Mouse (Mus musculus): ENCODE measurements around the gene Phactr4. TPM values are rescaled to one million over a fixed set of nuclear protein-coding genes. Genes with fewer than 3 reads are reported as not detected.

Gene Phactr4
- total RNA-seq (2023): 10 to 100 TPM; 20.9 to 24.7 TPM

GRCm38 (mm10) chr4:132421923-132422782, at the start of gene Phactr4:
Gene Phactr4 (minus strand): TSS chr4:132422489.

GRCm38 (mm10) chr4:132463430-132464254, 41.4 kb upstream of the Phactr4 start, which contains the start of gene Med18:
Gene Med18 (minus strand): TSS chr4:132463921.

GRCm38 (mm10) chr4:132353481-132353885, 68.8 kb downstream of the Phactr4 start, which contains the start of gene Rcc1:
Gene Rcc1 (minus strand): TSS chr4:132353605.

GRCm38 (mm10) chr4:132329115-132329834, 93.0 kb downstream of the Phactr4 start, which contains the start of gene Trnau1ap:
Gene Trnau1ap (minus strand): TSS chr4:132329538.

Other genes with a start within 250 kb of the Phactr4 start
- 10 to 100 TPM; 36.5 to 41.0 TPM for gene Ythdf2, start 210.2 kb downstream of the Phactr4 start, total RNA-seq (2023)
- 10 to 100 TPM; 32.2 to 39.5 TPM for gene Gmeb1, start 160.9 kb downstream of the Phactr4 start, total RNA-seq (2023)
- gene Taf12, start 148.1 kb downstream of the Phactr4 start, total RNA-seq (2023): 10 to 100 TPM; 30.4 to 35.6 TPM
- gene Rab42, start 119.1 kb downstream of the Phactr4 start, total RNA-seq (2023): under 1 TPM in 1 of 2 experiments, not detected in 1; 0.53 TPM
- 10 to 100 TPM; 12.6 to 15.6 TPM for gene Trnau1ap, start 93.0 kb downstream of the Phactr4 start, total RNA-seq (2023)
- gene Rcc1, start 68.9 kb downstream of the Phactr4 start, total RNA-seq (2023): 10 to 100 TPM; 23.5 to 27.1 TPM
- 1 to 10 TPM; 7.8 to 9.7 TPM for gene Med18, start 41.4 kb upstream of the Phactr4 start, total RNA-seq (2023)
- 10 to 100 TPM; 45.0 to 47.2 TPM for gene Sesn2, start 88.0 kb upstream of the Phactr4 start, total RNA-seq (2023)
- 100 to 1,000 TPM; 131 to 153 TPM for gene Atpif1, start 111.2 kb upstream of the Phactr4 start, total RNA-seq (2023)
- 10 to 100 TPM; 61.6 to 68.9 TPM for gene Dnajc8, start 113.1 kb upstream of the Phactr4 start, total RNA-seq (2023)
- gene Ptafr, start 141.6 kb upstream of the Phactr4 start, total RNA-seq (2023): 10 to 100 TPM; 65.2 to 68.0 TPM
- gene Eya3, start 216.5 kb upstream of the Phactr4 start, total RNA-seq (2023): 10 to 100 TPM; 32.2 to 36.1 TPM